Mouse (Mus musculus): Measurements from ENCODE around the gene Kiss1. TPM values are rescaled to one million over a fixed set of nuclear protein-coding genes. Genes with fewer than 3 reads are reported as not detected.

The Kiss1 gene
- total and polyA plus RNA-seq, 3 experiments: not detected

DNA sequence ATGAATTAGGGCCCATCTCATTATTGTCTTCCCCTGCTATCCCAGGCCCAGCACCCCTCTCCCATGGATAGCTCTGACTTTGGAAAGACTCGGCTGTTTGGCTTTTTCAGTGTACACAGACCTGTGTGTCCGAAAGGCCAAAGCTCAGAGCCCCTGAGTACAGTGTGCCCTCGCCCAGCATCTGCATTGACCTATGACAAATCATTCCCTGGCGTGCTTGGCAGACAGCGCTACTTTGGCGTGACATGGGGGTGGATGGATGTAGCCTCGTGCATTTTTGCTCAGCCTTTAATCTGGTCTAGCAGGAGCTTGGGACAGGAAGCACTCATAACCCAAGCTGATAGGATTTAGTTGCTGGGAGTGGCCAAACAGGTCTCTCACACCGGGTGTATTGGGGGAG, 50.4 kb downstream of the Kiss1 start:
- Histone ChIP-seq H3K4me3 (ENCODE audit: control insufficient read depth in 1 of 2, insufficient read depth in 1 of 2, low read depth in 2 of 2, low read length in 2 of 2) (no peak overlapping the region), H3K79me2 (ENCODE audit: control insufficient read depth, insufficient read depth, low read length, poor library complexity) (no peaks in the 10 kb centered on the region), H3K9me3 (replicated peaks; ENCODE audit: insufficient read depth, low read length) (no peaks in the 10 kb centered on the region), H3K4me1 (ENCODE audit: control insufficient read depth in 1 of 2, insufficient read depth in 2 of 2, low read length in 2 of 2) (no peaks in the 10 kb centered on the region), H3K9ac (ENCODE audit: control insufficient read depth, low read depth, low read length, poor library complexity, severe bottlenecking) (no peak overlapping the region), H3K36me3 (ENCODE audit: control insufficient read depth in 1 of 2, insufficient read depth in 2 of 2, low read length in 2 of 2) (no peaks in the 10 kb centered on the region), H3K27ac (ENCODE audit: control insufficient read depth, low read depth, low read length) (no peak overlapping the region), H3K27me3 (ENCODE audit: control insufficient read depth in 1 of 2, insufficient read depth in 2 of 2, low read length in 2 of 2) (peaks cover 3 to 6% of the 10 kb centered on the region in 2 experiments)
- DNase-seq (ENCODE audit: low read depth, low spot score): no peak
- TF ChIP-seq SIN3A (IDR thresholded peaks at IDR 0.05; ENCODE audit: low read length) (no peak), KAT2A (conservative IDR thresholded peaks at IDR 0.05; ENCODE audit: low read depth, low read length) (no peak), NRF1 (IDR thresholded peaks at IDR 0.05; ENCODE audit: insufficient read depth, low read depth, low read length, poor library complexity, severe bottlenecking) (no peak), GABPA (IDR thresholded peaks at IDR 0.05; ENCODE audit: low read depth, low read length) (no peak), MAZ (IDR thresholded peaks at IDR 0.05; ENCODE audit: low read depth, low read length) (no peak), BHLHE40 (IDR thresholded peaks at IDR 0.05; ENCODE audit: borderline replicate concordance, low read depth, low read length) (no peak), TAL1 (IDR thresholded peaks at IDR 0.05; ENCODE audit: low read length) (no peak), SMC3 (IDR thresholded peaks at IDR 0.05; ENCODE audit: low read depth, low read length) (no peak), POLR2AphosphoS2 (IDR thresholded peaks at IDR 0.05; ENCODE audit: low read length) (no peak), ZNF384 (IDR thresholded peaks at IDR 0.05; ENCODE audit: low read depth, low read length) (no peak)

DNA sequence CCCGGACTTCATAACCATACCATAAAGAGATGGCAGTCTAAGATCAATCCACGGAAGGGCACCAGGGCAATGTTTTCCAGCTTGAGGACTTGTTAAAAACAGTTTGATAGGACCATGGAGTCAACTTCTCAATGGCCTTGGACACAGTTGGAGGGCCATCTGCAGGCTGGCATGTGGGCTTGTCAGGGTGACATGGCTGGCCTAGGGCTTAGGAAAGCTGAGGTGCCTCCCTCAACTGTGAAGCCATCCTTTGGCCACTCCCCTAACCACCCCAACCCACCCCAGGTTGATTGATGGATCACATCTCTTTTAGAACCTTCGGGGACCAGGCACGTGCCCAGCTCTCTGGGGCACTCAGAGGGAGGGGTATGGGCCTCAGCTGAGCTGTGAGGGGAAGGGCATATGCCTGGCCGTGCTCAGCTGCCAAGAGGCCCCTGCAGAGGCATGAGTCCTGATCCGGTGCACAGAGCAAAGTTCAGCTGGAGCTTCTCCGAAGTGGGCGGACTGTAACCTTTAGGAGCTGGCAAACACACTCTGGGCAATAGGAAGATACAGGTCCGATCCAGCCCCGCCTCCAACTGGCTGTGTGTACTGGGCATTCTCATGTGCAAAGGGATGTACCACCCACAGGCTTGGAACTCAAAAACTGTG, 54.1 kb downstream of the Kiss1 start:
- Histone ChIP-seq H3K9ac (ENCODE audit: control insufficient read depth, low read depth, low read length, poor library complexity, severe bottlenecking) (no peak overlapping the region), H3K27ac (ENCODE audit: control insufficient read depth, low read depth, low read length) (no peak overlapping the region), H3K79me2 (ENCODE audit: control insufficient read depth, insufficient read depth, low read length, poor library complexity) (no peaks in the 10 kb centered on the region), H3K27me3 (ENCODE audit: control insufficient read depth in 1 of 2, insufficient read depth in 2 of 2, low read length in 2 of 2) (peaks cover 3% of the 10 kb centered on the region in 2 experiments; a peak in 3 of 4 replicates), H3K4me1 (ENCODE audit: control insufficient read depth in 1 of 2, insufficient read depth in 2 of 2, low read length in 2 of 2) (peaks cover 0 to 5% of the 10 kb centered on the region in 2 experiments; a peak in 2 of 4 replicates), H3K4me3 (ENCODE audit: control insufficient read depth in 1 of 2, insufficient read depth in 1 of 2, low read depth in 2 of 2, low read length in 2 of 2) (no peak overlapping the region), H3K36me3 (ENCODE audit: control insufficient read depth in 1 of 2, insufficient read depth in 2 of 2, low read length in 2 of 2) (no peaks in the 10 kb centered on the region; a peak in 1 of 4 replicates), H3K9me3 (replicated peaks; ENCODE audit: insufficient read depth, low read length) (no peaks in the 10 kb centered on the region)
- DNase-seq (ENCODE audit: low read depth, low spot score): no peak
- TF ChIP-seq TAL1 (IDR thresholded peaks at IDR 0.05; ENCODE audit: low read length): no peak
- TF ChIP-seq RCOR1 (IDR thresholded peaks at IDR 0.05; ENCODE audit: low read depth, low read length): no peak
- no peak for TF ChIP-seq ZKSCAN1 (IDR thresholded peaks at IDR 0.05; ENCODE audit: low read depth, low read length)
- no peak for TF ChIP-seq MAZ (IDR thresholded peaks at IDR 0.05; ENCODE audit: low read depth, low read length)
- no peak for TF ChIP-seq USF1 (IDR thresholded peaks at IDR 0.05; ENCODE audit: low read depth, low read length)

DNA sequence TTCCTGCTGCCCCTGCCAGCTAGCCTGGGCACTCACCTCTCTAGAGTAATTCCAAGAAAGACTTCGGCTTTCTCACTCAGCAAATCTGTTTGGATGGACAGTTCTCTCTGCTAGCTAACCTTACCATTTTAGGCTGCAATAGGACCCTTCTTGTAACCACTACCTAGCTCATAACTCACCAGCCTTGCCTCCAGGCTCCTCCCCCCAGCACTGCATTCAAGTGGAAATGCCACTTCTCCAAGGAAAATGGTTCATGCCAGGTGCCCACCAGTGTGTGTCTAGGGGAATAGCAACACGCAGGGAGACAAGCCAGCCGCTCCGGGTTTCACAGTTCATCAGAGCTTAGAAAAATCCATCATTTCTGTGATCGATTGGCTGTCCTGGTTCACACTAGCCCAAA, 55.9 kb downstream of the Kiss1 start:
- H3K4me3 ChIP-seq (ENCODE audit: control insufficient read depth in 1 of 2, insufficient read depth in 1 of 2, low read depth in 2 of 2, low read length in 2 of 2): no peak overlapping the region
- H3K36me3 ChIP-seq (ENCODE audit: control insufficient read depth in 1 of 2, insufficient read depth in 2 of 2, low read length in 2 of 2): no peaks in the 10 kb centered on the region; a peak in 1 of 4 replicates
- no peaks in the 10 kb centered on the region for H3K9me3 ChIP-seq (replicated peaks; ENCODE audit: insufficient read depth, low read length)
- H3K9ac ChIP-seq (ENCODE audit: control insufficient read depth, low read depth, low read length, poor library complexity, severe bottlenecking): no peak overlapping the region
- no peak for TF ChIP-seq RAD21 (IDR thresholded peaks at IDR 0.05; ENCODE audit: low read depth, low read length)
- TF ChIP-seq GABPA (IDR thresholded peaks at IDR 0.05; ENCODE audit: low read depth, low read length): no peak
- no peak for TF ChIP-seq BHLHE40 (IDR thresholded peaks at IDR 0.05; ENCODE audit: borderline replicate concordance, low read depth, low read length)
- TF ChIP-seq ELF1 (IDR thresholded peaks at IDR 0.05; ENCODE audit: low read depth, low read length): no peak
- TF ChIP-seq SMC3 (IDR thresholded peaks at IDR 0.05; ENCODE audit: low read depth, low read length): no peak
- no peak for TF ChIP-seq CHD1 (IDR thresholded peaks at IDR 0.05; ENCODE audit: low read depth, low read length)
- peaks cover 0 to 5% of the 10 kb centered on the region in 2 experiments; a peak in 2 of 4 replicates for H3K4me1 ChIP-seq (ENCODE audit: control insufficient read depth in 1 of 2, insufficient read depth in 2 of 2, low read length in 2 of 2)
- H3K27me3 ChIP-seq (ENCODE audit: control insufficient read depth in 1 of 2, insufficient read depth in 2 of 2, low read length in 2 of 2): peaks cover 3% of the 10 kb centered on the region in 2 experiments; a peak in 3 of 4 replicates
- no peak for DNase-seq (ENCODE audit: low read depth, low spot score)
- no peaks in the 10 kb centered on the region for H3K79me2 ChIP-seq (ENCODE audit: control insufficient read depth, insufficient read depth, low read length, poor library complexity)
- no peak overlapping the region for H3K27ac ChIP-seq (ENCODE audit: control insufficient read depth, low read depth, low read length)
